Mouse (Mus musculus) ovary, adult 10 weeks (tissue): ENCODE results near the gene Tcl1b1. TPM values are rescaled to one million over a fixed set of nuclear protein-coding genes. Genes with fewer than 3 reads are reported as not detected.

Experiments used
- polyA plus RNA-seq: library from polyadenylated mRNA; stranded (reverse); fragments of 350-450 nt; fragmentation: Illumina TruSeq; extraction: RNeasy Lipid Tissue Mini Kit (QIAGEN cat#74804); gene quantifications from one replicate; pipeline ENCODE4 v1.2.3, GENCODE M21; 2014

Gene Tcl1b1
- 20.6 TPM for polyA plus RNA-seq

DNA sequence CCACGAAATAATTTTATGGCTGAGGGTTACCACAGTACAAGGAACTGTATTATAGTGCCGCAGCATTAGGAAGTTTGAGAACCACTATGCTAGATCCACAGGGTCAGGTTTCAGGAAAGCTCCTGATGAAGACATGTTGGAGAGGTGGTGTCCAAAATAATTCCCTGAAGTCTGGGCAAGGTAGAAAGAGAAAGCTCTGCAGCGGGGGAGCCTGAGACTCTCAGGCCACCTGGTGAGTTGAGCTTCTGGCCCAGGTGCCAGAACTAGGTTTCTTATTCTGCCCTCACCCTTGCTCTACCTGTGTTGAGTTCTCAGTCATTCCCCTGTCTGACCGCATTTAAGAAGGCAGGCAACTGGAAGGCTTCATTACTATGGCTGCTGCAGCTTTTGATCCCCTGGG is at the start of gene Tcl1b1:
Gene Tcl1b1, plus strand, starts transcription at position 301 of the 400 bp plus-strand sequence.

DNA sequence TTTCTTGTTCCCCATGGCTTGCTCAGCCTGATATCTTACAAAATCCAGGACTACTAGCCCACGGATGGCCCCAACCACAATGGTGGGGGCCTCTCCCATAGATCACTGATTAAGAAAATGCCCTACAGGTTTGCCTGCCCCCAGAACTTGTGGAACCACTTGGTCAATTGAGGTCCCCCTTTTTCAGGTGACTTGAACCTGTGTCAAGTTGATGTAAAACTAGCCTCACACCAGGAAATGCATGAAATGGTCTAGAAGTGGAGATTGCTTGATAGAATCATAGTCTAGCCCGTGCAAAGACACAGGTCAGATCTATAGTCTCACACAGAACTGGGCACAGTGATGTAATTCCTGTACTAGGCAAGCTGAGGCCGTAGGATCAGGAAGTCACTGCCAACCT is 13.8 kb upstream of the Tcl1b1 start, which contains the start of gene Tcl1b2:
Gene Tcl1b2, plus strand, starts transcription at position 301 of the 400 bp plus-strand sequence.

DNA sequence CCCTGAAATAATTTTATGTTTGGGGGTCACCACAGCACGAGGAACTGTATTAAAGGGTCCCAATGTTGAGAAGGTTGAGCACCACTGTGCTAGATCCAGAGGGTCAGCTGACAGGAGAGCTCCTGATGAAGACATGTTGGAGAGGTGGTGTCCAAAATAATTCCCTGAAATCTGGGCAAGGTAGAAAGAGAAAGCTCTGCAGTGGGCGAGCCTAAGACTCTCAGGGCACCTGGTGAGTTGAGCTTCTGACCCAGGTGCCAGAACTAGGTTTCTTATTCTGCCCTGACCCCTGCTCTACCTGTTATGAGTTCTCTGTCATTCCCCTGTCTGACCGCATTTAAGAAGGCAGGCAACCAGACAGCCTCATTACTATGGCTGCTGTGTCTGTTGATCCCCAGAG is 16.6 kb downstream of the Tcl1b1 start, which contains the start of gene Tcl1b5:
Gene Tcl1b5, plus strand, starts transcription at position 301 of the 400 bp plus-strand sequence.

DNA sequence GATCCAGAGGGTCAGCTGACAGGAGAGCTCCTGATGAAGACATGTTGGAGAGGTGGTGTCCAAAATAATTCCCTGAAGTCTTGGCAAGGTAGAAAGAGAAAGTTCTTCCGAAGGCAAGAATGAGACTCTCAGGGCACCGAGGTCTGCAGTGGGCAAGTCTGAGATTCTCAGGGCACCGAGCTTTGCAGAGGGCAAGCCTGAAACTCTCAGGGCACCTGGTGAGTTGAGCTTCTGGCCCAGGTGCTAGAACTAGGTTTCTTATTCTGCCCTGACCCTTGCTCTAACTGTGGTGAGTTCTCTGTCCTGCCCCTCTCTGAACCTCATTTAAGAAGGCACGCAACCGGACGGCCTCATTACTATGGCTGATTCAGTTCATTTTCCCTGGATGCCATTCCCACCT is 31.3 kb downstream of the Tcl1b1 start, which contains the start of gene Tcl1b3:
Gene Tcl1b3, plus strand, starts transcription at position 301 of the 400 bp plus-strand sequence.

DNA sequence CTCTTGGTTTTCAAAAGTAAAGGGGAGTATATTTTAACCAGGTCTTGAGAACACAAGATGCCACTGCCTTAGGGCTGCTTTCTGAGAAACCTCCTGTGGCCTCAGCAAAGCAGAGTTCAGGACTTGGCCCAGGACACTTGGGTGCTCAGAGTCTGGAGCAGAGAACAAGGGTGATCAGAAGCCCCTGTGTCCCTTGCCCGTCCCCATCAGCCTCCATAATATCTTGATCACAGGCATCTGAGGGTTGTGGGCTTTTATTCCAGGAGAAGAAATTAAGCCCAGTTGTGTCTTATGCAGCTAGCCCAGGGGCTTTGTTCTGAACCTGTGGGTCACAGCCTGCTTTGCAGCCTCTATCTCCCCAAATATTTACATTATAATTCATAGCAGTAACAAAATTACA is 42.2 kb downstream of the Tcl1b1 start, which contains the start of gene Tcl1b4:
Gene Tcl1b4, plus strand, starts transcription at position 301 of the 400 bp plus-strand sequence.

Other genes with a start within 250 kb of the Tcl1b1 start
- 1.00 TPM for gene Syne3, start 149.9 kb upstream of the Tcl1b1 start, polyA plus RNA-seq
- gene Glrx5, start 127.0 kb upstream of the Tcl1b1 start, polyA plus RNA-seq: 17.2 TPM
- 3.9 TPM for gene Tcl1b2, start 13.7 kb upstream of the Tcl1b1 start, polyA plus RNA-seq
- 0.94 TPM for gene Tcl1b5, start 16.7 kb downstream of the Tcl1b1 start, polyA plus RNA-seq
- gene Tcl1b3, start 31.4 kb downstream of the Tcl1b1 start, polyA plus RNA-seq: 2.1 TPM
- gene Tcl1b4, start 42.3 kb downstream of the Tcl1b1 start, polyA plus RNA-seq: 3.3 TPM
- 2.0 TPM for gene Tcl1, start 63.1 kb downstream of the Tcl1b1 start, polyA plus RNA-seq
- gene Tunar, start 174.2 kb downstream of the Tcl1b1 start, polyA plus RNA-seq: not detected